Mouse (Mus musculus) liver (tissue): ENCODE data around the gene Mnx1.
"Not testable (repeated sequence)": the region's sequence is repeated elsewhere in the genome, so short reads cannot be mapped to it uniquely, and the experiment has no call there.

Experiments used
- DNase-seq: peaks from one replicate; pipeline ENCODE4 v3.0.0-alpha.2; 2020; ENCODE audit warnings: mixed read lengths

Gene Mnx1

DNA sequence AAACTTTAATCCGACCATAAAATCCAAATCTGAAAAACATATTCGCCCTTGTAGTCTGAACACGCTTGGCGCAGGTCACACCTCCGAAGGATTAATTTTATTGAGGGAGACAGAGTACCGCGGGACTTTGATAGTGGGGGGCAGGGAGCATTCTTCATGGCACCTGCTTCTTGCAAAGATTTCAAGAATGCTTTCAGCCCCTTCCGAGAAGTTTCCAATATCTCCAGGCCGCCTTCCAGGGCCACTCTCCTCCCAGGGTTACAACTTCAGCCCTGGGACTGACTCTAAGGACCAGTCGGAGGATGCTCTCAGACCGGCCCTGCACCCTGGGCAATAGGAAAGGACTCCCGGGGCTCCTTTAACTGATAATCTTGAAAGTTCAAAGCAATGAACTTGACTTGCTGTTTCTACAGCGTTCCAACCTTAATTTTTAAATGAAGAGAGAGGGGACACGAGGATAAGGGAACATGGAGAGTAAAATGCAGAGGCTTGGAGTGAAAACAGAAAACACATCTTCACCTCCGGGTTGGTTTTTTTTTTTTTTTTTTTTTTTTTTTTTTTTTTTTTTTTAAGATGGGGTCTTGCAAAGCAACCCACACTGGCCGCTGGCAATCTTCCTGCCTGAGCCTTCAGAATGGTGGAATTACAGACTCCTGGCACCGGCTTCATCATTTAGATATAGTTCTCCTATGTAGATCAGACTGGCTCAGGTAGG lies 9.8 kb downstream of the Mnx1 start:
- DNase-seq = no peak

DNA sequence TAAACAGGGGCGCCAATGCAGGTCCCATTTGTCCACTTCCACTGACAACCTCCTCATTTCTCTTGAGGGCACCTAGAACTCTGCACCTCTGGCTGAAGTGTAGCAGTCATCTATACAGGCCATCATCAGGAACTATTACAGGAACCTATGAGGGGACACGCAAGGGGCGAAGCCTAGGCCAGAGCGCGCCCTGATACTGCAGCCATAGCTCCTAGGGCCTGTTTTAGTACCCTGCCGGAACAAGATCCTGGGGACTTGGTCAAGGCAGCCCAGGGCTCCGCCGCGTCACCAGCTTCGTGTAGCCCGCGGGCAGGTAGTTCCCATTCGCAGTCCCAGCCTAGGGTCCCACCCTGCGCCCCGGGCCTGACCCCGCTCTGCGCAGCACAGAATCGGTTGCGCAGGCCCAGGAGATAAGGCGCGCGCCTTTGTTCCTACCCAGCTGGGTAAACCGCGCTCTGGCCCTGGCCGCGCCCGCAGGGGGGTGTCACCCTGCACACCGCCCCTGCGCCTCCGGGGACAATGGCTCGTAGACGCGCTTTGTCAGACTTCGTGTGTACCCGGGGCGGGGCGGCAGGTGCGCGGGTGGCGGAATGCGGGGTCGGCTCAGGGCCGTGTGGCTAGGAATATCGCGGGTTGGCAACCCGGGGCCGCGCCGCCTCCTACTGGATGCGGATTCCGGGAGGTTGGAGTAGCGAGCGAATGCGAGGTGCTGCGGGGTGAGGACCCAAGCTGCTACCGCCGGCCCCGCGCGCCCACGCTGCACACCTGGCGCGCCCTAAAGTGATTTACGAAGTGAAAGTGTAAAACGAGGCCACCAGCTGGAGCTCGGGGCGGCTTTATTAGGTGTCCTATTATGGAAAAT lies 10.6 kb downstream of the Mnx1 start:
- peak; percentile 20 for DNase-seq

- DNase-seq = no peak
Observed at GRCm38 (mm10) chr5:29462943-29463686, 15.2 kb downstream of the Mnx1 start.

DNA sequence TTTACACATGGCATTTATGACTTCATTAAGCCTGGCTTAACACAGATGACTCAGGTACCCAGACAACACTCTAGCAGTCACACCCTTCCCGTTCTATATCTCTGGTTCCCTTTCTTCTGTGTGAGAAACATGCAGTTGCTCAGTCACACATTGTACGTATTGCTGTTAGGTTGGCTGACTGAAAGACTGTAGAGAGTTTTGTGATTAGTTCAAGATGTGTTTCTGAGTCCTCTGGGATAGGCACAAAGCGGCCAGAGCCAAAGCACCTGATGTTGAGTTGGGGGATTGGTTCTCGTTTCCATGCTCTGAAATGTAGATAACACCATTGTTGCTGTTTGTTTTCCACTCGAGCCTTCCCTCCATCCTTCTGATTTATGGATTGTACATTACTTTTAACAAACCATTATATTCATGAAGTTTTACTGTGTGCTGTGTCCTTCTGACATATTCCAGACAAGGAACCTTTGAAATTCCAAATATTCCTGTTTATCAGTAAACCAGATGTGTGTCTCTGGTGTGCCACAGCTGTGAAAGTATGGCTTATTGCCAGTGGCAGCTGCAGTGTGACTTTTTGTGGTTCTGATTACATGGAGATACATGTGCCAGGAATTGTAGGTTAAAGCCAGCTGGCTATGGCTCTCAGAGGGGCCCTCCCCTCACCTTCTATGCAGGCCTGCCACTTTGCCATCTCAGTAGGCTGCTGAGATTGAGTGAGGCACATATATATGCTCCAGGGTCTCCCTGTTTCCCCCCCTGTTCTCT lies 21.2 kb downstream of the Mnx1 start:
- no peak for DNase-seq

- no peak for DNase-seq
Observed at GRCm38 (mm10) chr5:29452352-29452751, 25.9 kb downstream of the Mnx1 start.

DNA sequence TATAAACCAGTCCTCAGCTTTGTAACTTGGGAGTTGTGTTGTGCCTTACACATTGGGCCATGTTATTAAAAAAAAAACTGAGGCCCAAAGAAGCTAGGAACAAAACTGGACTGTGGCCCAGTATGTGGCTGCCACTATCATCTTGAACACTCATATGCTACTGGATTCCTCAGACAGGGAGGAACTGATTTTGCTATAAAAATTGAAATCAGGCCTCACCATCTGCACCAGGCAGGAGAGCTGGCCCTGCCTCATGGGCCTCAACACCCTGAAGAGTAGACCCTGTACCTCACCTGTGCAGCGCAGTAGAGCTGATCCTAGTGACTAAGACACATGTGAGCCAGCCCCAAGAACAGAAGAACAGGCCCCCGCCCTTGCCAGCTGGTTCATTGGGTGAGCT lies 33.0 kb downstream of the Mnx1 start:
- DNase-seq = no peak

DNA sequence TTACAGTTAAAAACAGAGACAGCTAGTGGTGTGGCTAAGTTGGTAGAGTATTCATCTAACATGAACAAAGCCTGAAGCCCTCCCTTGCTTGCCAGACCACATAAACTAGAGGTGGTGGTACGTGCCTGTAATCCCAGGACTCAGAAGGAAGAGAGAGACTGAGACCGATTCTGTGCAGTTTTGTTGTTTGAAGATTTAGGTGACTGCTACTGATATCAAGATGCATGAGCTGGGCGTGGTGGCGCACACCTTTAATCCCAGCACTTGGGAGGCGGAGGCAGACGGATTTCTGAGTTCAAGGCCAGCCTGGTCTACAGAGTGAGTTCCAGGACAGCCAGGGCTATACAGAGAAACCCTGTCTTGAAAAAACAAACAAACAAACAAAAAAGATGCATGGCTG lies 41.5 kb downstream of the Mnx1 start:
- DNase-seq = not testable (repeated sequence)

GRCm38 (mm10) chr5:29435491-29435890 lies 42.8 kb downstream of the Mnx1 start:
- peak; percentile 5 for DNase-seq

- DNase-seq = peak; percentile 31
Observed at GRCm38 (mm10) chr5:29434872-29435358, 43.4 kb downstream of the Mnx1 start.

- peak; percentile 86 for DNase-seq
Observed at GRCm38 (mm10) chr5:29434228-29434871, 43.9 kb downstream of the Mnx1 start, which contains the start of gene Nom1. Gene Nom1 (plus strand): TSS chr5:29434664.

DNA sequence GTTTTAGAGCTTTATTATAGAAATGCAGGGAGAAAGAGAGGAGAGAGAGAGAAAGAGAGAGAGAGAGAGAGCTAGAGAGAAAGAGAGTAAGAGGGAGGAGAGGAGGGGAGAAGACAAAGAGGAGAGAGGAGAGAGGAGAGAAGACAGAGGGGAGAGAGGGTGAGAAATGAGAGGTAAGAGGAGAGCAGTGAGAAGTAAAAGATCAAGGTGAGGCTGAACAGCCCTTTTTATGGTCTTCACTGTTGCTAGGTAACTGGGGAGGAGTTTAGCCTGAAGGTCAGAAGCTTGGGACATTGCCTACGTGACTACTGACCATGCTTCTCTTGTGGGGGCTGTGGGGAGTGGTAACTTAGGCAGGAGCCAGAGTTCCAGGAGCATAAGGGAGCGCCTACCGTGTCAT lies 54.9 kb downstream of the Mnx1 start:
- not testable (repeated sequence) for DNase-seq
